Mouse (Mus musculus): Measurements from ENCODE around the gene Ptpn14.

The Ptpn14 gene

DNA sequence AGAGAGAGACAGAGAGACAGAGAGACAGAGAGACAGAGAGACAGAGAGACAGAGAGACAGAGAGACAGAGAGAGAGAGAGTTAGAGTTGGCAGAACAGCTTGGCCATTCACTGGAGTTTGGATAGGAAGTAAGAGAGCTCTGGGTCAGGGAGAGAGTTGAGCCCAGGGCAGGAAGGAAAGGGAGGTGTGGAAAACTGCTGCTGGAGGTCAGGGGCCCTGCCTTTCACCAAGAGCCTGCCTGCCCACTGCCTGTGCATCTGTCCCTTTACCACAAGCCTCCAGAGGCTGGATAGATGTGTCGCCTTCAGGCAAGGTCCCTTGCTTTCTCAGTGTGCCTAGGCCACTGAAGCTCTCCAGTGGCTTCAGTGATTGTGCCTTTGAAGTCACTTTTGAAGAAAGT is 46.7 kb downstream of the Ptpn14 start:
- DNase-seq = no peak

DNA sequence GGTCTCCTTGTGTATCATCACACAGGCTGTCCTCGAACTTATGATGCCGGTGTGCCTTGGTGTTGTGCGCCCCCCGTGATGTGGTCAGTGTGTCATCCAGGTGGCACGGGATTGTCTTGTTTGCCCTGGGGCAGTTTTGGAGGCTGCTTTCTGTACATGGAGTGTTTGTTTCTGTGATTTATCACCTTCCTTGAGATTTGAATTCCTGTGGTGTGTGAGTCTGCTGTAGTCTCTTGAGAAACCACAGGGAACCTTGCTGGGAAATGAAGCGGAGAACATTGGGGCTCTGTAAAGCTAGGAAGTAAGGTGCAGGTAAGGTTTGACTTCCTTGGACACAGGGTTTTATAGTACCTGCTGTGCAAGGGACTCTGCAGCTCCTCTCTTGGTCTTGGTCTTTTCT is 49.1 kb downstream of the Ptpn14 start:
- DNase-seq = no peak

DNA sequence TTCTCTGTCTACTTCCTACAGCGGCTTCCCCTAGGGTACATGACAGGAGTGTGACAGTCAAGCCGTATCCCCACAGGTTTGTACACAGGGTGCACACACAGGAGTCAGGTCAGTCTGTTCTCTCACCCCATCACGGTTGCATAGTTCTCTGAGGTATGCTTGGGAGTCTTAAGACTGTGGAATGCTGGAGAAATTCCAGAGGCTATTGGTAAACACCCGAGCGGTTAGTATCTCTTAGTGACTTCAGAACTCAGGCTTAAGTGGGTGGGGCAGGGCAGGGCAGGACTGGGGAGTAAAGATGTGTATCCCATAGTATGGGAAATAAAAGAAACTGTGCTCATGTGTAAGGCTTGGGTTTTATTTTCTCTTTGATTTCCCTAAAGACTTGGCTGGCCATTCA is 50.3 kb downstream of the Ptpn14 start:
- no peak for DNase-seq

DNA sequence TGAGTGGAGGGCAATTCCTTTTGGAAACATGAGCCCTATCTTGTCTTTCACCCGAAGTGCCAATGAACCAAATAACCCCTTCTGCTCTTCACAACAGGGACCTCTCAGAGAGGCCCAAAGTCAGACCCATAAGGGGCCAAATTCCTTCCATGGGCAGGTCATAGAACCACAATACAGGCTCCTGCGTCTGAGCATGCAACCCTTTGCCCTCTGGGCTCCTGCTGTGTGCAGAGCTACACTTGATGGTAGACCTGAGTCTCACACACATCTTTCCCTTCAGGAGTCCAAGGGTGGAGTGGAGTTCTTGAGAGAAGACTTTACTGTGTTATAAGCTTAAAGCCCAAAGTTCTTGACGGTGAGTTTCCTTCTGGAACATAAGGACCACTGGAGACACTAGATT is 51.2 kb downstream of the Ptpn14 start:
- DNase-seq = no peak

DNA sequence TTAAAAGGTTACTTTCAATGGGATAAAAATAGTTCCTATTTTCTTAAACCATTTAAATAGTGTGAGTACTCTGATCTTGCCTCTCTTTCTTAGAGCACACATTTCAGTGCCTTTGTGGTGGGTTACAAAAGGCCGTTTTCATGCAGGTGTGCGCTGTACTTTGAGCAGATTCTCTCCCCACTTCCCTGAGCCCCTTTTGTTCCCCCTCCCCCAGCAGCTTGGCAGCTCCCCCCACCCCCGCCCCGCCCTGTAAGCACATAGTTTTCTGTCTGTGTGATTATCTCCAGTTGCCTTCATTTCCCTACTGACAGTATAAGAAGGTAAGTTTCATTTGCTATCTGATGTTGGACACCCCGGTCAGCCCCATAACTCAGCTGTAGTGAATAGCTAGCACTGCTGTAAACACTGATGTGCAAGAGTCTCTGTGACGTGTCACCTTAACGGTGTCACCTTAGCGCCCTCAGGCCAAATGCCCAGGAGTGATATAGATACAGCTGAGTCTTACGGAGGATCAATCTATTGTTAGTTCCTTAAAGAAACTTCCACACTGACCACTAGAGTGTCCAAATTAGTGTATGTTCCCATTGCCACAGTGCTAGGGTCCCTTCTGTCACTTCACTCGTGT is 53.8 kb downstream of the Ptpn14 start:
- DNase-seq = no peak

DNA sequence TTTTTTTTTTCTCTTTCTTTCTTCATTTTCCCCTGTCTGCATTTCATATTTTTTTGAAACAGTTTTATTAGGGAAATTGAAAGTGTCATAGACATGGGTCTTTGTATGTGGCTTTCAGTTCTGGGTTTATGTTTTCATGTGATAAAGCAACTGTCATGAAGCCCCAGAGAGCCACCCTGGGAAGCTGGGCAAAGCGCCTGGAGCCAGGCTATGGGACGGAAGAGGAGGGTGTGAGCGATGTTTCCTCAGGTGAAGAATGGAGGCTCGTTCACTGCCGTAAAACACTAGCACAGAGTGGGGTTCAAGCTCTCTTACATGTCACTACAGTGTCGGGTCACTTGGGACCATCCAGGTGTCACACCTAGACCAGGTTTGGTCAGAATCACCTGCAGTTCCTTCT is 54.6 kb downstream of the Ptpn14 start:
- DNase-seq = no peak

DNA sequence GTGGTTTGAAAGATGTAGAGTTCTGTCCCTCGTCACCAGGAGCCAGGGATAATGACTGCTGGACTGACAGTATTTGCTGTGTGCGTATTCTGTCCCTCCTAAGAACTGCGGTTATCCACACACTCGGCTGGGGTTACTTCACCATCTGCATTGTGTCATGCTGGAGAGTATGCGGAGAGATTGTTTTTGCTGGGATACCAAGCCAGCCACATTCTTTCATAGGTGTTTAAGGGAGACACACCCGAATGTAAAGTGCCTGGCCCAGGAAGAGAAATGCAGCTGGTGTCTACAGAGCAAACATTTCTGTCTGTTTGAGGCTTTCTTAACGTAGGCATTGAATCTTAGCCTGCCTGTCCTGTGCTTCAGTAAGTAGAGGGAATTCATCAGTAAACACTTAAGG is 56.4 kb downstream of the Ptpn14 start:
- no peak for DNase-seq

DNA sequence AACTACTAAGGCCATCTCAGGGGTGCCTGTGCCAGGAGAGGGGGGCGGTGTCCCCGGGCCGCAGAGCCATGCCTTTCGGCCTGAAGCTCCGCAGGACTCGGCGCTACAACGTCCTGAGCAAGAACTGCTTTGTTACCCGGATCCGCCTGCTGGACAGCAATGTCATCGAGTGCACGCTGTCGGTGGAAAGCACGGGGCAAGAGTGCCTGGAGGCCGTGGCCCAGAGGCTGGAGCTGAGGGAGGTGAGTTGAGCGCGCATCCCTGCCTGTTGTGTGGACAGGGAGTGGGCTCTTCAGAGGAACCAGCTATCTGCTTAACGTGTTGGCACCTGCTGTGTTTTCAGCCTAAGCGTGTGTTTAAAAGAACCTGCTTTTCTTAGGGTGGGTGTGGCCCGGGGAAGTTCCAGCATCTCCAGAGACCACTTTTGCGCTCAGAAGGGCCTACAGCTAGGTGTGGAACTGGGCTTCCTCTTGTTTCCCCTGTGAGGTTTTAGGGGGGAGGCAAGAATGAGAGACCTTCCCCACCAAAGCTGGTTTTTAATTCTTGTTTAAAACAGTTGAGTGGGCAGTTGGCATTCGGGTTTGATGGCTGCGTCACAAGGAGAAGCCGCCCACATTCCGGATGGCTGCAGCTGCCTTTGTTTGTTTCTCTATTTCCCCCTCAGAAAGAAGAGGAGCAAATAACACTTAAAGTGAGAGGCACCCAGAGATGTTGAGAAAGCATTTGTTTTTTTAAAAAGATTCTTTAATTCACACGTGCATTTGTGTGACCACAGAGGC is 58.8 kb downstream of the Ptpn14 start:
- no peak for DNase-seq

DNA sequence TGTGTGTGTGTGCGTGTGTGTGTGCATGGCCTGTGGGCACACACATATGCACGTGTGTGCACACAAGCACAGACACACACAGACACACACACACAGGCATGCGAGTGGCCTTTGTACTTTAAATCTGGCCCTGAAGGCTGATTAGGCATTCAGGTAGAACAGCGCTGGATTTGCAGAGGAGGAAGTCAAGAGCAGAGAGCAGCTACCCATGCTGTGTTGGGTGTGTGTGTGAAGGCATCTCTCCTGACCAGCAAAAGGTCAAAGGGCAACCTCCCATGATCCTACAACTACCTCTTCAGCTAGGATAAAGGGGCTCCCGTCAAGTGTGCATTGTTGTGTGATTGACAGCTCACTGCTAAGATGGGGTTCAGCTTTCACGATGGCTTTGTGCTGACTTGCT is 61.5 kb downstream of the Ptpn14 start:
- no peak for DNase-seq

DNA sequence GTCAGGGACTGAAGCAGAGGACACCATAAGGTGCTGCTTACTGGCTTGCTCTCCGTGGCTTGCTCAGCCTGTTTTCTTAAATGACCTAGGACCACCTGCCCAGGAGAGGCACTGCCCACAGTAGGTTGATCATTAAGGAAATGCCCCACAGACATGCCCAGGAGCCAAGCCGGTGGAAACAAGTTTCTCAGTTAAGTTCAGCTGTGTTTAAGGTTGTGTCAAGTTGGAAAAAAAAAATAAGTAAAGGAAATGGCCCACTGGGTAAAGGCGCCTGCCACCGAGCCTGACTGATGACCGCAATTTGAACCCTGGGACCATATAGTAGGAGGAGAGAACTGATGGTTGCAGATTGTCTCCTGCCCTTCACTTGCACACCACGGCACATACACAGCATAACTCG is 62.6 kb downstream of the Ptpn14 start:
- no peak for DNase-seq

DNA sequence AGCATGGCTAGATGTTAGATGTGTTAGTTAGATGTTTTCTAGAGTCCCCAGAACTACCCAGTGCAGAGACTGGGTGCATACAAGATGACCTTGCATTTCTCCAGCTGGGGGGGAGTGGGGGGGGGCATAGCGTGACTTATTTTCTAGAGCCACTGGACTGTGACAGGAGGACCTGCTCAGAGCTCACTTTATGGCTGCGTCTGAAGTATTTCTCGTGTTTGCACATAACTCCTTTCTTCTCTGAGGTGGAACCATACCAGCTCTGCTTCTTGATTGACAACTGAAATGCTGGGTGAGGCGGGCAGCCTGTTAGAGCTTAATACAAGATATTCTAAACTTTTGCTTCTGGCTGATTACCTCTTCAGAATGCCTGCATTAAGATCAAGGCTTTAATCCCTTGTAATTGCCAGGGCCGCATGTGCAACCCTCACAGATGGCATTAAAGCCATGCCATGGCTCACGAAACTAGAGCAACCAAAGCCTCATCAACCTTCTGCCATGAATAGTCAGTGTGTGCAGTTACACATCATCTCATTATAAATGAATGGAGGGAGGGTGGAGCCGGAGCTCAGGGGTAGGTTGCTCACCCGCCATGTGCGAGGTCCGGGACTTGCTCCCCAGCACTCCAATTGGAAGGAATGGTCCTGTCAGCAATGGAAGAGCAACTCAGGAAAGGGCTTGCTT is 63.6 kb downstream of the Ptpn14 start:
- no peak for DNase-seq

DNA sequence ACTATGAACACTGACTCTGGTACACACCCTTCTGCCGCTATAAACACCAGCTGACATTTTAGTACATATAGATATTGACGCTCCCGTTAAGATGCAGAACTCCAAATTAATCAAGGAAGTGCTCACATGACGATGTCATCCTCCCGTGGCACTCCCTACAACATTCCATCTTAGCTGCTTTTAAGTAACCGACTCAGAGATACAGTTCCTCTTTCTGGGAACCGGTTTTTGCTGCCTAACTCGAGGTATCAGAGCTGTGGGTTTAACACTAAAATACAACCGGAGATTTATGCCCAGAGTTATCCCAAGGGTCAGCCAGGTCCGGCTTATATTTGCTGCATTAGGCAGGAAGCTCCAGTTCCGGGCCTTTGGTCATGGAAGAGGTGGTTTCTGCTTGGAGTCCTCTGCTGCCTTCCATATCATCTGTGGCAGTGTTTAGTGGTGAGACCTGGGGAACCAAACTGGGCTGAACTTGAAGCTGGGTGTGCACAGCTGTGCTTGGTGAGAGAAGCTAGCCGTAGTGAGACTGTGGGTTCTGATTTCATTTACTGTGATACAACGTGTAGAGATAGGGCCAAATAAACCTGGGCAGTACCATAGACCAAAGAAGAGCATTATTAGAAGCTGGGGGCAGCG is 64.6 kb downstream of the Ptpn14 start:
- DNase-seq = no peak

DNA sequence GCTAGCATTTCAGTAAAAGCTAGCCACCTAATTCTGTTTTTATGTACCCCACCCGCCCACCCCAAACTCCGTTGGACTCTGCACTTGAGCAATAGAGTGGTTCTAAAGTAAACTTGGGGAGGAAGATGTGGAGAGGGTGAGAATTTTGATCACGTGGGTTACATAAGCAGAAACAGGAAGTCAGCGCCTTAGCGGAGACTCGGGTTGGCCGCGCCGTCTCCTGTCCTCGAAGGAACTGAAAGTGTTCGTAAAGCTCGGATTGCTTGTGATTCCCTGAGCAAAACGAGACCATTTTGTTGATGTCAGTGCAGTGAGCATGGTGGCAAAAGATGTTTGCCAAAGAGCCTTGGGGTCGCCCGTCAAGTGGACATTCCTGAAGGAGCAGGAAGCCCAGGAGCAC is 70.9 kb downstream of the Ptpn14 start:
- no peak for DNase-seq

DNA sequence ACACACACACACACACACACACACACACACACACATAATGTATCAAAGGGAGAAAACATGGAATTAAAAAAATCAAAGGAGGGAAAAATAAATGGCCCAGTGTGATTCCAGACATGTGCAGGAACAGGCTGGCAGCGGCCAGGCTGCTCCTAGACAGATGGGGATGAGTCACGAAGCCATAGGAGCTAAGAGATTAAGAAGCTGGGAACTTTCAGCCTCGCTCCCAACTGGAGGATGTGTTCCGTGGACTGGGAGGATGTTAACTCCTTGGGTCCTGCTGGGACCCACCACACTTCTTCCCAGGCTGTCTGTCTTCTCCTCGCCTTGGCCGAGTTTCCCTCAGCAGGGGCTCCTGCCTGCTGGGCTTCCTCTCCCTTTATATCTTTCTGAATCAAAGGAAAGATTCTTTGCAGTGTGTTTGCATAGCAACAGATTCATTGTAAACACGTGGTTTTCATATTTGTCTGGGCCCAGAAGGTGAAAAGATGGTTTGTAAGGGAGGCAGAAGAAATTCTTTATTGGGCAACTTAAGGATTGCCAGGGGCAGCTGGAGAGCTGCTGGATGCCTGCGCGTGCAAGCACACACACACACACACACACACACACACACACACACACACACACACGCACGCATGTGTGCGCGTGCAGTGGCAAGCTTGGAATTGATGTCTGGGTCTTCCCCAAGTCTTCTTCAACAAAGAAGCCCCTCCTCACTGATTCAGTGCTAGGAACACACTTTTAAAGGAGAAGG is 72.3 kb downstream of the Ptpn14 start:
- DNase-seq = peak in 1 of 2 experiments; percentile 2

DNA sequence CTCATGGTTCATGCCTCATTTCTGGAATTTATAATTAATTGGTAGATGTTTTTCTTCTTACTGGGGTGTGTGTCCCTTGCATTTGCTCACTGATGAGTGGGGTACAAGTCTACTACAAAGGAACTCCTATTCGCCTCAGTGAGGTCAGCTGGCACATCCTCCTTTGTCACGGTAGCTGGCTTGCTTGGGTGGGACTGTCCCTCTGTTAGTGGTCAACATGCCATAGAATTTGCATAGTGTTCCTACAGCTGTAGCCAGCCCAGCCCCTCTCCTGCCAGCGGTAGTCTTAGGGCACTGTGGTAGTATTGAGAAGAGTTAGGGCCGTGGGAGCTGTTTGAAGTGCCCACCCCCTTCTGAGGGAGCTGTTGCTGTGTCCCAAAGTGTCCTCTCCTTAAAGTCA is 73.2 kb downstream of the Ptpn14 start:
- no peak for DNase-seq

DNA sequence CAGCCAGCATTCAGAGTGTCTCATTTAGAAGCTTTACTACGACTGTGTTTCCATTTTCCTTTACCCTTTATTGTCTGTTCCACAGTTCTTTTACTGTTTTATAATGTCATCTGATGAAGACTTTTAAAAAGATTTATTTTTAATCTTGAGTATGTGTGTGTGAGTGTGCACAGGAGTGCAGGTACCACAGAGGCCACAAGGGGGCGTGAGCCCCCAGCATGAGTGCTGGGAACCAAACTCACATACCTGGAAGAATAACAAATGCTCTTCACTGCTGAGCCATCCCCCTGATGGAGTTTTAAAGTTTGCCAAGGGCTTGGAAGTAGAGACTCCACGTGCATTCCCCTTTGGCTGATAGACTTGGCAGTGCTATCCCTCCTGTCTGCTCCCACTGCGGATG is 74.5 kb downstream of the Ptpn14 start:
- DNase-seq = no peak

DNA sequence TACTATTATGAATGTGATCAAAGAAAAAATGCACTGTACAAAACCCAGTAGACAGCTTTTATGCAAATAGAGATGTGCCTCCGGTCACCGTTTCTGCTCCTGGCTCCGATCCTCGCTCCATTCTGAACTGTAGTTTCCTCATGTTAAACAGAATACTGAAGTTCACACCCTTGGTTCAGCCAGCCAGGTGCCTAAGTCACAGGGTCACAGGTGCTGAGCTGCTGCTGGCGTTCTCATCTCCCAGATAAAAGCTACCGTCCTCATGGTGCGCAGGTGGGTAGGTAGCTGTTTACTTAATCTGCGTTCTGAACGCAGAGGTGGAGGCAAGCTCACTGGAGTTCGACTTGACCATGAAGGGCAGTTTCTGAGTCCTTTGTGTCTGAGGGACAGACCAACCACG is 75.7 kb downstream of the Ptpn14 start:
- DNase-seq = no peak

DNA sequence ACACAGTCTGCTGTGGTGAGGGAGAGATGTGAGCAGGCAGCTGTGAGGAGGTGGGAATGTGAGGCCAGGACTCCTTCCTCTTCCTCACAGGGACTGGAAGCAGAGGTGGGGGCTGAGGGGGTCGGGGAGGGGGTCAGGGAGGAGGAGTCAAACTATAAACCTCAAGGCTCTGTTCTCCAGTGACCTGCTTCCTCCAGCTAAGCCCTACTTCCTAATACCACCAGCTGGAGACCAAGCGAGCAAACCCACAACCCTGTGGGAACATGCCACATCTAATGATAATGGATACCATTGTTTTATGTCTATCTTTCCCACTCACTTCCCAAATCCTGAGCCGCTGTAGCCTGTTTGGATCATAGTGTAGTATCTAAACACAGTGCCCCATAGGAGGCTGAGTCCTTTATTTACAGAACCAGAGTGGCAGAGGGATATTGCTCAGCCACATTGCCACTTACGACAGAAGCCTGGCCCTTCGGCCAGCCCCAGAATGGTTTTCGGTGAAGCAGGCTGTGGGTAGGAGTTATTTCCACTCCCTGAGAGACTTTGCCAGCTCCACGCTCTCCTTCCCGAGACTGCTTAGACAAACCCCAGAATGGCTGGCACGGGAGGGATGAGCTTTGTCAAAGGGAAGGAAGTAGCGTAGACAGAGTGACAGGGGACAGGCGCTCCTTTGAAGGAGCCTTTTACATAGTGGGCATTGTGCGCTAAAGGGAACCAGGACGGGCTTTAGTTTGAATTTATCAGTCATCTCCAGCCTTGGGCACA is 78.6 kb downstream of the Ptpn14 start:
- DNase-seq = no peak

DNA sequence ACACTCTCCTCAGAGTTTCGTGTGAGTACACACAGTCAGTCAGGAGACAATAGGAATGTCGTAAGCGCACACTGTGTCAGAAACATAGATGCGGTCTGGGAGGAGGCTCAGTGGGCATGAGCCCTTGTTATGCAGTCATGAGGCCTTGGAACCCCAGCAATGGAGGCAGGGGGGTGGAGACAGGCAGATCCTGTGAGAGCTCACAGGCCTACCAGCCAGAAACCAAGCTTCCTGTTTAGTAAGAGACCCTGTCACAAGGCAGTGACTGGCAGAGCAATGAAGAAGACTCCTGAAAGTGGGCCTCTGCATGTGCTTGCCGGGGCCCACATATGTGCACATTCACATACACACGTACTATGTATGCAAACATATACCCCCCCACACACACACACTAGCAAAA is 79.9 kb downstream of the Ptpn14 start:
- DNase-seq = no peak

DNA sequence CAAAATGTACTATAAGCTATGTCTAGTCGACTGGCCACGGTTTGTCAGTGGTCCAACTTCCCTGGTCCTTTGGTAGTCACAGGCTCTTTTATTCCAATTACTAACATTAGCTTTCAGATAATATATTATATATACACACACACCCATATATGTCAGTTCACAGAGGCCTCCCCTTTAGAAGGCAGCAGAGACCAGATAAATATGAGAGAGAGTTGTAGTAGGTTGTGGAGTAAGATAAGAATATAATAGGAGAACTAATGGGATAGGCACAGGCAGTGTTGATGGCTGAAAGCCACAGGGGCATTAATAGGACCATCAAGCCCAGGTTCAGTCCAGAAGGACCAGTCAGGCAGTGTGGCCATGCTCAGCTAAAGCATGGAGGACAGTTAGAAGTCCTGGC is 80.4 kb downstream of the Ptpn14 start:
- no peak for DNase-seq

DNA sequence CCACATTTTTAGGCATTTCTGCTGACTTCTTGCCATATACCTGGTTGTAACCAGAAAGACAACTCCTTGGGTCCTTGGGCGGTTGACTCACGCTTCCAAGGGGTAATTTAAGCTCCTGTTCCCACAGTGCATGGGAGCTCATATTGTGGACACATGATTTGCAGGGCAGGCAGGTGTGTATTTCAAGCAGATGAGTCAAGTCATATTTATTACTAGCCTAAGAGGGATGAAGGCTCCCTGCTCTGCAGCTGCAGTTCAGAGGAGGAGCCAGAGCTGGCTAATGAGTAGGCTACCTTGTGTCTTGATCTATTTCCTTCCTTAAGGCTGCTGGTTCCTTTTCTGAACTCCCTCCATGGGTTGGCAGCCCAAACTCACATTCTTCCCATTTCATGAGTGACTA is 83.7 kb downstream of the Ptpn14 start:
- no peak for DNase-seq

DNA sequence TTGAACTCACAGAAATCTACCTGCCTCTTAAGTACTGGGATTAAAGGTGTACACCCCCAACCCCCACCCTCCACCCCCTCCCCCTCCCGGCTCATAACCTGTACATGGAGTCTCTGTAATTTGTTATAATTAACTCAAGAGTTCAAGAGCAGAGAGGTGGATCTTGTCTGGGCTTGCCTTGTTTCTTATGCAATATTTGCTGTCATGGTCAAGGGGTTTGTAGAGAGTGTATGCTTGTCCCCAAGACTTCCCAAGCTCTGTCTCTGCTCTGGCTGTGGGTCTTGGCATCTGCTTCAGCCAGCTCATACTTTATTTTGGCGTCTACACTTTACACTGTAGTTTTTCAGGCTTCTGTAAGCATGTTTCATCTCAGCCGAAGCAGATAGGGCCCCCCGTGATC is 86.3 kb downstream of the Ptpn14 start:
- no peak for DNase-seq
